Mouse (Mus musculus): Measurements from ENCODE around the gene Cd70. TPM values are rescaled to one million over a fixed set of nuclear protein-coding genes. Genes with fewer than 3 reads are reported as not detected.

Gene Cd70
- polyA plus RNA-seq, 1 experiment = not detected

- TF ChIP-seq TAL1 (IDR thresholded peaks at IDR 0.05; ENCODE audit: low read length) = no peak
- TF ChIP-seq GATA1 (IDR thresholded peaks at IDR 0.05; ENCODE audit: low read length) = no peak
- peaks cover 6% of the 10 kb centered on the region for H3K27me3 ChIP-seq (ENCODE audit: control insufficient read depth)
- no peaks in the 10 kb centered on the region for H3K9me3 ChIP-seq (ENCODE audit: control insufficient read depth, low read length)
- H3K4me1 ChIP-seq (ENCODE audit: control insufficient read depth) = peaks cover 20% of the 10 kb centered on the region
- H3K36me3 ChIP-seq (ENCODE audit: control insufficient read depth) = no peaks in the 10 kb centered on the region
- H3K4me3 ChIP-seq (replicated peaks) = no peak overlapping the region
These were observed 27.7 kb downstream of the Cd70 start for GRCm38 (mm10) chr17:57121856-57122255.

DNA sequence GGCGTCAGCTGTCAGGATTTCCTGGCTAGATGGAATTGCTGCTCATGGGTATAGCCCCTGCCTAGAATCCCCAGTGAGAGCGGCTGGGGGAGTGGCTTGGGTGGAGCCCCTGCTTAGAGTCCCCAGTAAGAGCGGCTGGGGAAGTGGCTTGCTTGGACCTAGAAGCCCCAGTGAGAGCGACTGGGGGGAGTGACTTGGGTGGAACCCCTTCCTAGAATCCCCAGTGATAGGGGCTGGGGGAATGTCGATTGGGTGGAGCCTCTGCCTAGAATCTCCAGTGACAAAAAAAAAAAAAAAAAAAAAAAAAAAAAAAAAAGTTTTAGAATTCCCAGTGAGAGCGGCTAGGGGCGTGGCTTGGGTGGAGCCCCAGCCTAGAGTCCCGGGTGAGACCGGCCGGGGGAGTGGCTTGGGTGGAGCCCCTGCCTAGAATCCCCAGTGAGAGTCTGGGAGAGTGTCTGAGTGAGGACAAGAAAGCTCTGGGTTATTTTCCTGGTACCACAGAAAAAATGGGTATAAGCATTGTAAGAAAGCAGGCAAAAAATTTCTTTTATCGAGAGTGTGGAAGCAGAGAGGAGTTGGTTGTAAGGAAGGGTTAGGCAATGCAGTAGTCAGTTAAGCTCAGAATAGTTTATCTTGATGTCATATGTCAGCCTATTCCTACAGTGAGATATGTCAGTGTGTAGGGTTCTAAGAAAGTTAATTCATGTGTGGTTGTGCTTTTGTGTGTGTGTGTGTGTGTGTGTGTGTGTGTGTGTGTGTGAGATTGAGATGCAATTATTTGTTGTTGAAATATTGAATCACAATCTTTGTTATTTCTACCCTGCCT, 30.8 kb downstream of the Cd70 start:
- no peaks in the 10 kb centered on the region for H3K9me3 ChIP-seq (ENCODE audit: control insufficient read depth, low read length)
- peaks cover 15% of the 10 kb centered on the region for H3K4me1 ChIP-seq (ENCODE audit: control insufficient read depth)
- peaks cover 17% of the 10 kb centered on the region for H3K27me3 ChIP-seq (ENCODE audit: control insufficient read depth)
- TF ChIP-seq GATA1 (IDR thresholded peaks at IDR 0.05; ENCODE audit: low read length) (no peak), TAL1 (IDR thresholded peaks at IDR 0.05; ENCODE audit: low read length) (no peak)
- no peak overlapping the region for H3K4me3 ChIP-seq (replicated peaks)
- no peaks in the 10 kb centered on the region for H3K36me3 ChIP-seq (ENCODE audit: control insufficient read depth)

DNA sequence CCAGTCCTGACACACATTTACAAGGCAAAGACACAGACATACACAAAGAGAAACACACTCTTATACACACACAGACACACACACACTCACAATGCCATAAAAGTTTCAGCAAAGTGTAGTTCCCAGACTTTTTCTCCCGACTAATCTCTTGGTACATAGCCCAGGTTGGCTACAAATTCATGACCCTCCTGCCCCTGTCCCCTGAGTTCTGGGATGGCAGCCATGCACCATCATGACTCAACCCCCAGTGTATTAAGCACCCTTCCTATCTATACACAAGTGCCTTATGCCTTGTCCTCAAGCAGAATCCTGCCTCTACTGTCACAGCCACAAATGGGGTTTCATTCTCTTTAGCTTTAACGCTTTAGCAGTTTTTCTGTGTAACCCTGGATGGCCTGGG, 32.8 kb downstream of the Cd70 start:
- no peak for TF ChIP-seq GATA1 (IDR thresholded peaks at IDR 0.05; ENCODE audit: low read length)
- TF ChIP-seq TAL1 (IDR thresholded peaks at IDR 0.05; ENCODE audit: low read length) = no peak
- Histone ChIP-seq H3K36me3 (ENCODE audit: control insufficient read depth) (no peaks in the 10 kb centered on the region), H3K4me1 (ENCODE audit: control insufficient read depth) (peaks cover 15% of the 10 kb centered on the region), H3K9me3 (ENCODE audit: control insufficient read depth, low read length) (no peaks in the 10 kb centered on the region), H3K27me3 (ENCODE audit: control insufficient read depth) (peaks cover 17% of the 10 kb centered on the region), H3K4me3 (replicated peaks) (no peak overlapping the region)

- no peaks in the 10 kb centered on the region for H3K36me3 ChIP-seq (ENCODE audit: control insufficient read depth)
- H3K4me3 ChIP-seq (replicated peaks) = no peak overlapping the region
- no peak for TF ChIP-seq TAL1 (IDR thresholded peaks at IDR 0.05; ENCODE audit: low read length)
- peaks cover 16% of the 10 kb centered on the region for H3K27me3 ChIP-seq (ENCODE audit: control insufficient read depth)
- H3K9me3 ChIP-seq (ENCODE audit: control insufficient read depth, low read length) = no peaks in the 10 kb centered on the region
- H3K4me1 ChIP-seq (ENCODE audit: control insufficient read depth) = peaks cover under 1% of the 10 kb centered on the region; the same call in 1 of the 2 replicates
These were observed 36.7 kb downstream of the Cd70 start for GRCm38 (mm10) chr17:57112768-57113474.

GRCm38 (mm10) chr17:57110005-57110404, 39.6 kb downstream of the Cd70 start:
- TF ChIP-seq TAL1 (IDR thresholded peaks at IDR 0.05; ENCODE audit: low read length) = no peak
- TF ChIP-seq GATA1 (IDR thresholded peaks at IDR 0.05; ENCODE audit: low read length) = no peak
- Histone ChIP-seq H3K9me3 (ENCODE audit: control insufficient read depth, low read length) (no peaks in the 10 kb centered on the region), H3K27me3 (ENCODE audit: control insufficient read depth) (peaks cover 26% of the 10 kb centered on the region), H3K4me1 (ENCODE audit: control insufficient read depth) (peaks cover 5% of the 10 kb centered on the region), H3K4me3 (replicated peaks) (no peak overlapping the region), H3K36me3 (ENCODE audit: control insufficient read depth) (no peaks in the 10 kb centered on the region)

DNA sequence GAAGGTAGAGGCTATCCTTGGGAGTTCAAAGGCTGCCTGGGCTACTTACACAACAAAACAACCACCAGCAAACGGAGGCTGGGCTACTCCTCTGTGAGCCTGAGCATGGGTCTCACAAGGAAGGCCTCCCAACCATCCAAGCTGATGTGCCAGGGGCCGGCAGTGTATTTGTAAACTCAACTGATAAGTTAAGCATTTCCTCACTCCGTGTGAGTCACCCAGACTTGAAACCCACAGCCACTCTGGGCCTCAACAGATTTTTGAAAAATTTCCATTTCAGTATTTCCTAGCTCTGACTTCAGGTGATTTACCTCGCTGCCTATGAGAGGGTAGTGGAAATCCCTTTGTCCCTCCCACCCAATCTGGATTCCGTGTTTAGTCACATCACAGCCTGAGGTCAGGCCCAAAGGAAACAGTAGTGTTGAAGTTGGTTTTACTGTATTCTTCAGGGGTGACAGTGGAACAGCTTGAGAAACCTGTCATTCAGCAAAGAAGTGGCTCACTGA, 40.9 kb downstream of the Cd70 start:
- no peaks in the 10 kb centered on the region for H3K9me3 ChIP-seq (ENCODE audit: control insufficient read depth, low read length)
- H3K4me1 ChIP-seq (ENCODE audit: control insufficient read depth) = peaks cover 5% of the 10 kb centered on the region
- peaks cover 34% of the 10 kb centered on the region for H3K27me3 ChIP-seq (ENCODE audit: control insufficient read depth)
- TF ChIP-seq TAL1 (IDR thresholded peaks at IDR 0.05; ENCODE audit: low read length) (no peak), GATA1 (IDR thresholded peaks at IDR 0.05; ENCODE audit: low read length) (no peak)
- H3K4me3 ChIP-seq (replicated peaks) = no peak overlapping the region
- H3K36me3 ChIP-seq (ENCODE audit: control insufficient read depth) = no peaks in the 10 kb centered on the region

DNA sequence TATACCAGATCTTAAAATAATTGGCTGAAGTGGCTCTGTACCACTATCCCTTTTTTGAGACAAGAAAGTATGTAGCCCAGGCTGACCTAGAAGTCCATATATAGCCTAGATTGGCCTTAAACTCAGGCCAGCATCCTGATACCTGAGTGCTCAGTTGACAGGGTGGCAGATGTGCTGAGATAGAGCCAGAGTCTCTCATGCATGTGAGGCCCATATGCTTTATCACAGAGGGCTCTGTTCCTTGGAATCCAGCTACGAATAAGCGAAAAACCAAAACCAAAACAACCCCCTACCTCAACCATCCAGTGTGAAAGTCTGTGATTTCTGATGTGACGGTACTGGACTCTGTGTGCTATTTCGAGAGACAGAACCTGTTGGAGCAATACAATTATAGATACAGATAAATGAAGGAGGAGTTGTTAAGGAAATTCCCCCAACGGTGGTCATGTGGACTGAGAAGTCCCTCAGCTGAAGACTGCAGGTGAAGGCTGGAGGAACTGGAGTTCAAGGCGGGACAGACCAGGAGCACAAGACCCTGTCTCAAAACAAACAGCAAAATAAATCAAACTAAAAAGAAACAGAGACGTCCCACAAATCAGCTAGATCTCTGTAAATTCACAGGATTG, 41.4 kb downstream of the Cd70 start:
- Histone ChIP-seq H3K36me3 (ENCODE audit: control insufficient read depth) (no peaks in the 10 kb centered on the region), H3K4me3 (replicated peaks) (no peak overlapping the region), H3K27me3 (ENCODE audit: control insufficient read depth) (peaks cover 38% of the 10 kb centered on the region), H3K9me3 (ENCODE audit: control insufficient read depth, low read length) (no peaks in the 10 kb centered on the region), H3K4me1 (ENCODE audit: control insufficient read depth) (peaks cover 5% of the 10 kb centered on the region)
- TF ChIP-seq TAL1 (IDR thresholded peaks at IDR 0.05; ENCODE audit: low read length) = no peak
- no peak for TF ChIP-seq GATA1 (IDR thresholded peaks at IDR 0.05; ENCODE audit: low read length)

- Histone ChIP-seq H3K4me1 (ENCODE audit: control insufficient read depth) (peaks cover 5% of the 10 kb centered on the region), H3K9me3 (ENCODE audit: control insufficient read depth, low read length) (no peaks in the 10 kb centered on the region), H3K4me3 (replicated peaks) (no peak overlapping the region), H3K27me3 (ENCODE audit: control insufficient read depth) (peaks cover 38% of the 10 kb centered on the region), H3K36me3 (ENCODE audit: control insufficient read depth) (no peaks in the 10 kb centered on the region)
- TF ChIP-seq TAL1 (IDR thresholded peaks at IDR 0.05; ENCODE audit: low read length) (no peak), GATA1 (IDR thresholded peaks at IDR 0.05; ENCODE audit: low read length) (no peak)
These were observed 42.5 kb downstream of the Cd70 start for GRCm38 (mm10) chr17:57107064-57107463.

DNA sequence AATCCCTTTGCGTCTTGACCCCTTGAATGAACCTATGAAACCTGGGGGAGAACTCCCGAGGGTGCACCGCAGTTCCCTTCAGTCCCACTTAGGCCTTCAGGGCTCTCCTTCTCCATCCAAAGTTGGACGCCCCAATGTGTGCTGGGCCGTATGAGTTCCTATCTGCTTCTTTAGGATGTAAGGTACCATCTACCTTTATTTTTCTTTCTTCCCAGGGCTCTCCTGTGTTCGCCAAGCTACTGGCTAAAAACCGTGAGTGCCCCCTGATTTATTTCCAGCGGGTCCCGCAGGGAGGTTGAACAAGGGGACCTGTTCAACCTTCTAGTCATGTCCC, 43.6 kb downstream of the Cd70 start:
- H3K36me3 ChIP-seq (ENCODE audit: control insufficient read depth) = no peaks in the 10 kb centered on the region
- no peak overlapping the region for H3K4me3 ChIP-seq (replicated peaks)
- H3K9me3 ChIP-seq (ENCODE audit: control insufficient read depth, low read length) = no peaks in the 10 kb centered on the region
- H3K4me1 ChIP-seq (ENCODE audit: control insufficient read depth) = peaks cover 5% of the 10 kb centered on the region
- H3K27me3 ChIP-seq (ENCODE audit: control insufficient read depth) = peaks cover 38% of the 10 kb centered on the region
- TF ChIP-seq TAL1 (IDR thresholded peaks at IDR 0.05; ENCODE audit: low read length) = no peak
- no peak for TF ChIP-seq GATA1 (IDR thresholded peaks at IDR 0.05; ENCODE audit: low read length)
